Mouse (Mus musculus) kidney, adult 18-20 months (tissue): ENCODE data around the gene Plekhm1.
"Not testable (repeated sequence)": the region's sequence is repeated elsewhere in the genome, so short reads cannot be mapped to it uniquely, and the experiment has no call there.

Experiments used
- DNase-seq: peaks from one replicate; pipeline ENCODE4 v3.0.0; 2021

Plekhm1 gene

DNA sequence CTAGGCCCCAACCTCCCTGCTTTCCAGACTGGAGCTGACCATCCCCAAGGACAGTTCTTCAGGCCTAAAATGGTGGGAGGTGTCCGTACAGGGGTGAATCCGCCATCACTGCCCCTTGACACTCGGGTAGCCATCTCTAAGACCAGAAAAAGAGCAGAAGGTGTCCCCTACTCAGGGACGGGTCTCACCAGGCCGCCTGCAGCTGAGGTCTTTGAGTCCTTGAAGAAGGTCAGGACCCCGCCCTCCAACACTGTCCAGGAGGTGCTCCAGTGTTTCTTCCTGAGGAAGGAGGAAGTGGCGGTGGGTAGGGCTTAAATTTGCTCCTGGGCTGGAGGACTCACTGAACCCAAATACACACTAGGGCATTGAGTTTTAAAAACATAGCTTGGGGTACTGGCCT, 74.4 kb downstream of the Plekhm1 start:
- no peak for DNase-seq

DNA sequence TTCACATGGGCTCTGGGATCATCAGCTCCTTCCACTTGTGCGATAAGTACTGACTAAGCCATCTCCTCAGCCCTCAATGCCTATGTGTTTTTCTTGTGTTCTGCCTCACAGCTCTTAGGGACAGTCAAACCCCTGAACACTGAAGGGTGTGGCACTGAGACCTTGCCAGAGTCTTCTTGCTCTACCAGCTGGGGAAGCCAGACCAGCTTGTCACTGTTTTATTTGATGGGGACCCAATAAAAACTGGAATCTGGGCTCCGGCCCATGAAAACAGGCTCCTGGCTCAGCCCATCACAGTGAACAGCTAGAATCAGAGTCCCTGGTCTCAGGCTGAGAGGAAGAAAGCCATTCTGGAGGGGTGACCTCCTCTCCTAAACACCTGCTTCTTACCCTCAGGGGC, 75.3 kb downstream of the Plekhm1 start:
- DNase-seq = no peak

DNA sequence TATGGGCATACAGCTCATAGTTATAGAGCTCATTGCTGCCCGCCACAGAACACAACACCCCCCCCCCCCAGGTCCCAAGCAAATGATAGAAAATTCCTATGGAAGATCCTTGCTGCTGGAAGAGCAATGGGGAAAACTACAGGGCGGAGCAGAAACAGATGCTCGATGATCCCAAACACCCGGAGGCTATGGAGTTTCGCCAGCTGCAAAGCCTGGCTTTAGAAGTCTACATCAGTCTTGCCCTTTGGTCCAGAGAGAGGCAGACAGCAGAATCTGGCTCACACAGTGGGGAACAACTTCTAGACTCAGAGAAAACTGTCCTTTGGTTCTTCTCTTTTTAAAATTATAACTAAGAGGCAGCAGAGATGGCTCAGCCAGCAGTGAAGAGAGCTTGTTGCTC, 76.9 kb downstream of the Plekhm1 start:
- DNase-seq = peak; percentile 58

DNA sequence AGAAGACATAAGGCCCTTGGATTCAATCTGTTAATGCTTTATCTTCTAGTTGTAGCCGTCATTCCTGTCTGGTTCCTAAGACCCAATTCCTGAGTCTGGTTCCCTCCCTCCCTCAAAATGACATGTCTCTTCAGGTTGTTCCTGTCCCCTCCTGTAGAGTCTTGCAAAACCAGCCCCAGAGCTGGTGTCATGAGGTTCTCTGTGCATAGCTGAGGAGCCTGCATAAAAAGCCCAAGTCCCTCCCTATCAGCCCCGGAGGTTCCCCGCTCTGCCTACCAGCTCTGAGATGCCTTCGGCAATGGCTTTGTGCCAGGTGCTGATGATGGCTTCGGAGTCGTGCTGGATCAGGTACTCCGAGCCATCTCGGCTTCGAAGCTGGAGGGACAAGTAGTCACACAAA, 77.6 kb downstream of the Plekhm1 start:
- DNase-seq = no peak

DNA sequence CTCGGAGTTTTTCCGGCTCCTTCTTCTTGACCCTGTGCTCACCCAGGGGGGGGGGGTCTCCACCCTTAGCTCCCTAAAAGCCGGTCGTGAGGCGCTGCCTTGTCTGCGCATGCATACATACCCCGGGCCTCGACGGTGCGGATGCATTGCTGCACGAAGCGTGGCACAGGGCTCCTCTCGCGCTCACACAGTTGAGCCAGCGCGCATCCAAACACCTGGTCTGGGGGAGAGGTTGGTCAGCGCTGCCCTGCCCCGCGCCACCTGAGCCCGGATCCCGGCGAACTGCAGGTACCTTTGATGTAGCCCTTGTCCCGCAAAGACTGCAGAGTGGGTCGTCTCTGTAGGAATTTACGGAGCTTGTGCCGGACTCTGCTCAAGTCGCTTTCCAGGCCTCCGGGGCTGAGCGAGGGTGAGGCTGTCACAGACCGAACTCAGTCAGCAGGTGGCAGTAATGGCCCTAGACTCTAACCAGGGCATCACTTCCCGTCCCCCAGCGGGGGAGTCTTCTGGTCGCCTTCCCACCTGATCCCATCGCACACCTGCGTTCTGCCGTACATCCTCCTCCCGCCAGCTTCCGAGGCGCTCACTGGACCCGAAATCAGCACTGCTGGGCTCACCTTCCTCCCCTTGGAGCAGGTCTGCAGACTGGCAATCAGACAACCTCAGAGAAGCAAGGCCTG, 78.6 kb downstream of the Plekhm1 start:
- peak; percentile 57 for DNase-seq

DNA sequence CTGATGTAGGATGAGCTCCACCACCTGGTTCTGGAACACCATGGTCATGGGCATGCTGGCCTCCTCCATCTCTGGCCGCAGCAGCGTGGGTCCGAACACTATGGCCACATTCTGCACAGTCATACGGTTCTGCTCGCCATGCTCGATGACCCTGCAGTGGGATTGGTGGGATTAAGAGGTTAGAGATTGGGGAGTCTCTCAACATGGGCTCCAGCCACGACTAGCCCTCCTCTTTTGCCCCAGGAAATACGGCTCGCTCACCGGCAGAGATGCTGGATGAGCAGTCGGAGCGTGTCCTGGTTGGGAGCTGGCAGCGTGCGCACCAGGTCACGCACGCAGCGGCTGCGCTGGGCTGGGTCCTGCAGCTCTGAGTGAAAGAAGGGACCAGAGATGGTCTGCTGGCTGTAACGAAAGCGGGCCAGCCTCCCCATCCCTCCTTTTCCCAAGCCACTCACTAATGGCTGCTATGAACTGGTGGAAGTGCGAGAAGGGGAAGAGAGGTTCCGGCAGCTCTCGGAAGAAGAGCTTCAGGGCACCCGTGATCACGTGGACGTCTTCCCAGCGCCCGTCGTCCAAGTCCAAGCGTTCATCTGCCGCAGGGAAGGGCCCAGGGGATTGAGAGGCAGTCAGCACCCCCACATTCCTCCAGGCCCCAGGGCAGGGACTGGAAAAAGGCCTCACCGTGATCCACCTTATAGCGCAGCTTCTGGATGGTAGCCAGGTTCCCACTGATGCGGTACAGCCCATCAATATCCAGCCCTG, 79.4 kb downstream of the Plekhm1 start:
- no peak for DNase-seq

DNA sequence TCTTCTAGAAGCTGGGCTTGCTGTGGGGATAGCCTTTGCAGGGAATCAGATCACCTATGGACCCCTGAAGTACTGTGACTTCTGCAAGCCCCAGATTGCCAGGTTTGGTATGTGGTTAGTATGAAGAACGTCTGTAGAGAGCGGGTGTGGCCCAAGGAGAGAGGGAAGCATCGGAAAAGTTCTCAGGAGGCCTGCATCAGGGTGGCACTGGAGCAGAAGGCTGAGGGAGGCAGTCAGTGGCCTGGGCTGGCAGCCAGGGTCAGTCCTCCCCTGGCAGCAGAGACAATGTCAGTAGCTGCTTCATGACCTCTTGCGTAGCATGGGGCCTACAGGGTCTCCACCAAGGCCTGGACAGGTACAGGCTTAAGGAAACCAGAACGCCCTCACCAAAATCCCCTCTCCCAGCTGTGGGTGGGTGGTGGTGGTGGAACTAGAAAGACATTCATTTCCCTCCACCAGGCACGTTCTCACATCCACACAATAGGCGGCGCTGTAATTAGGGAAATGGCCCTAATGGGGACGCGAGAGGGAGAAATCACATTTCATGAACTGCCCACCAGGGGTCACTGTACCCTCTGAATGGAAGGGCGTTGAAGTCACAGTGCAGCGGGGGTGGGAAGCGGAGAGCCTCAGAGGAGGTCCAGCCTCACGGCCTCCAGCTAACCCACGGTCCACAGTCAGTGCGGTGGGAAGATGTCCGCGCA, 80.1 kb downstream of the Plekhm1 start:
- DNase-seq = peak; percentile 81

DNA sequence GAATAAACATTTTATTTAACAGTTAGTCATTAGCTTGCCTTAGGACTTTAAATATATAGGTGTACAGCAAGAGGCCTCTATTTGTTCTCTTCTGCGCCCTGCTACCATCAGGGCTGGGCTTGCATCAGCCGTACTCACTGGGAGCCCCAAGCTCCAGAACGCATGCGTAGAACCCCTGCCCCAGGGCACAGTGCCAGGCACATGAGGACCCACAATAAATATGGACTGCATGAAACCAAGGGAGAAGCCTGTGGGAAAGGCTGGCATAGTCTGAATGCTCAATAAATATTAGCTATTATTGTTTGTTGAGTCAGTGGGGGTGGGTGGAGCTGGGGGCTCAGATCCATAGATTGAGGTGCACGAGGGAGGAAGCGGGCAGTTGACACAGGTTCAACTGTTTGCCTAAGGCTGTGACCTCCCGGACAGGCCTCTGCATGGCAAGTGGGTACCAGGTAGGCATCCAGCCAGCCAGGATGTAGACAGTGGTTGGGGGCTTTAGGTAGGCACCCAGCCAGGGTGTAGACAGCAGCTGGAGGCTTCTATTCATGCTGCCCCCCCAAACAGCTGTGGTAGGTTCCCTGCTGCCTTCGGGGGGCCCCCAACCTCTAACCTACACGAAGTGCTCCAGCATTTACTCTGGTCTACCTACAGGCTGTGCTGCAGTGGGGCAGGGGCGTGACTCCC, 80.8 kb downstream of the Plekhm1 start:
- no peak for DNase-seq

DNA sequence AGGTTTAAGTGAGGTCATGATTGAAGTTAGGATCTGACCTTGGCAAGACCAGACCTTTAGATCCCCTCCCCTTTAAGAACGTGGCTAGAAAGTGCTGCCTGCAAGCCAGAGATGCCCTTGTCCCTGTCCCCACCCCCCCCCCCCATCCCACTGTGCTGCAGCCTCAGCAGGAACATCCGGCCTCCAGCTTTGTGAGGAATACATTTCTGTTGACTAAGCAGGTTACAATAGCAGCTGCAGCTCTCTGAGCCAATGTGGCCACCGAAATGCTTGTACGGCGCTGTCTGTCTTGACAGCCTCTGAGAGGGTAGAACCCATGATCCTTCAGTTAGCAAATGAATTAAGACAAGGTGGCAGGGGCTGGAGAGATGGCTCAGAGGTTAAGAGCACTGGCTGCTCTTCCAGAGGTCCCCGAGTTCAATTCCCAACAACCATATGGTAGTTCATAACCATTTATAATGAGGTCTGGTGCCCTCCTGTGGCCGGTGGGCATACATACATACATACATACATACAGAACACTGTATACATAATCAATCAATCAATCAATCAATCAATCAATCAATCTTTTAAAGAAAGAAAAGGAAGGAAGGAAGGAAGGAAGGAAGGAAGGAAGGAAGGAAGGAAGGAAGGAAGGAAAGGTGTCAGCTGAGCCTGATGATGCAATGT, 81.7 kb downstream of the Plekhm1 start:
- no peak for DNase-seq

DNA sequence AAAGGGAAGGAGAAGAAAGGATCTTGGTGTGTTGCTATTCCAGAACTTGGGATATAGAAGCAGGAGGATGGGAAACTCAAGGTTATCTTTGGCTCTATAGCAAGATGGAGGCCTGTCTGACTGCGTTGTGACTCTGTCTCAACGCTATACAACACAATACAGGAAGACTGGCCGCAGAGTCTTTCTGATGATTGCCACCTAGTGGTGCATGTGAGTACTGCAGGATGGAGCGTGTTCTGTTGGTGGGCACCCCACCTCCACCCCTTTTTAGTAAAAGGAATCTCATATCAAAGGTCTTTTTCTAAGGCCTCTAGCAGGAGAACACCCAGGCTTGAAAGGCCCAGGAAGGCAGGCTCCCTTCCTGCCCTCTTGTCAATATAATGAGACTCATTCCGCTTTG, 85.5 kb downstream of the Plekhm1 start:
- DNase-seq = peak; percentile 84

DNA sequence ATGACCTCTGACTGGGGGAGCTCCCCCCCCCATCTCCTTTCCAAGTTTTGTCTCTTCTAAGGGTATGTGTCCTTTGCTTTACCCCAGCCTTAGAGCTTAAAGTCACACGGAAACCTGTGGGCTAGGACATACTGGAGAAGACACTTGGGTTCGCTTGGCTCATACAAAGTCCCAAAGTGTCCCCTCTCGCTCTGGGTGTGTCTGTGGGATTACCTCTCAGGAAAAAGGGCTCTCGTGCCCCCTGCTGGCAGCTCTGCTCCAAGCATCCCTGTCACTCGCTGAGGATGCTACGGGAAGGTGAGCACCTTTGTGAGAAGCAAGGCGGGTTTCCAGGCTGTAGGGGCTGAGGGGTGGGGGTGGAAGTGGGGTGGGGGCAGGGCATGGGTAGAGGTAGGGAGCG, 87.3 kb downstream of the Plekhm1 start:
- peak; percentile 75 for DNase-seq

DNA sequence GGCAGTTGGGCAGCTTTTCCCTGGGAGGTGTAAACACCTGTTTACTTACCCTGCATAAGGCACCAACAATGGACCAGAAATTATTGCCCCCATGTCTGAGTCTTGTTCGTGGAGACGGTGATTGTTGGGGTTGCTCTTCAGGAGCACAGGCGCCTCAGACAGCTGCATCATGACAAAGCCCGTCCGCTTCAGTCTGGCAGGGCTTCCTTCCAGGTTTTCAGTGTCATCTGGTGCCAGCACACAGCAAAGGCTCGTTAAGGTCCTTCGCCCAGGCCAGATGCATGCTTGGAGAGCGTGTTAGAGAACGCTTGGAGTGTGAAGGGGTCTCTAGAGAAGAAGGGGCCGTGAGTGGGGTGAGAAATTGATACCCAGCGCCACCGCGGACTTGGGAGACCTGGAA, 87.8 kb downstream of the Plekhm1 start:
- no peak for DNase-seq

DNA sequence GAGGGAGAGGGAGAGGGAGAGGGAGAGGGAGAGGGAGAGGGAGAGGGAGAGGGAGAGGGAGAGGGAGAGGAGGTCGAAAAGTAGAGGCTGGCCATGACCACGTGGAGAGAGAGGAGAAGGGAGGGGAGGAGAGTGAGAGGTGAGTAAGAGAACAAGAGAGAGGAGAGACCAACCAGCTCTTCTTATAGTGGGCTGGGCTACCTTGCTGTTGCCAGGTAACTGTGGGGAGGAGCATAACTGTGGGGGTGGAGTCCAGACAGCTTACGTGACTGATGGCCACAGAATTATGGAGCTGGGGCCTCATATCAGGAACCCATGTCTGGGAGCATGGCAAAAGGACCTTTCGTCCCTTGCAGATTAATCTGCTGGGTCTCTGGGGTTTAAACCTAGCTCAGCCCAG, 89.7 kb downstream of the Plekhm1 start:
- DNase-seq = not testable (repeated sequence)

DNA sequence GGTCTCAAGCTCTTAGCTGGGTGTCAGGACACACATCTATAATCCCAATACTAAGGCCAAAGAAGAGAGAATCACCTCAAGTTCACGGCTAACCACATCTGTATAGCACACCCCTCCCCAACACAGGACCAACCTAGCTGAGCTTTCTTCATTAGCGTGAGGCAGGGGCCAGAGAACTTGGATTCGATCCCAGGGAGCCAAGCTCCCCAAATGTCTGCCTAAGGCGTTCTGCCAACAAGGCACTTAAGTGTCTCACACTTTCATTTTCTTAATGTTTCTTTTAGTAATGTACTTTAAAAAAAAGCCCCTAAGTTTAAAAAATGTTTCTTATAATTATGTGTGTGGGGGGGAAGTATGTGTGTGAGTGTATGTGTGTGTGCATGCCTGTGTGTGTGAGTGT, 91.8 kb downstream of the Plekhm1 start:
- no peak for DNase-seq

DNA sequence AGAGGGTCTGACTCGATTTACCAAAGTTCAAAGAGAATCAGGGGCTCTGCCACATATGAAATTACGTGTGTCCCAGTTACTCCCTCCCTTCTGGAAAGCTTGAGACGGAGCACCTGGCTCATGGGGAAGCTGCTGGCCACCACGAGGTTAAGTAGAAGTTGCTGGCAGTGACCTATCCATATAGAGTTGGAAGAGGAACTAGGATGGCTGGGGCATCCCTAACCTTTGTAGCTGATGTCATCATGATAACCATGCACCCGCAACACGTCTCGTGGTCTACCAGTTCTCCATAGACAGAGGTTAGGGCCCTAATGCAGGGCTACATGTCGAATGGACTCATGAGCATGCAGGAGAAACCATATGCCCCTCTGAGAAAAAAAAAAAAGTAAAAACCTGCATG, 92.3 kb downstream of the Plekhm1 start:
- DNase-seq = no peak

DNA sequence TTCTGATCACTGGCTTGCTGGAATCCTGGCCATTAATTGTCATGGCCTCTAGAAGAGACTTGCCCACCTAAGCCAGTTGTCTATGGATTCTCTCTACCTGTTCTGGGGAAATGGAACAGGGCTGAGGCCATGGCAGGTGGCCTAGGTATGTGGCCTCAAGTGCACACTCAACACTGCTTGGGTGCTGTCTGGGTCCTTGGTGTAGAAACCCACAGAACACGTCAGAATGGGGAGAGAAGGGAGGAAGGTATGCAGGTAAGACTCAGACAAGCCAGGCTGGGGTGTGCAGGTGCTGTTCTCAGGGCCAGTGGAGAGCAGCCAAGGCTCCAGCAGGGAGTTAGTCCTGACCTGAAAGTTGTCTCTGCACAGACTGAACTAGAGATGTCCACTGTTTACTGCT, 94.4 kb downstream of the Plekhm1 start:
- no peak for DNase-seq

DNA sequence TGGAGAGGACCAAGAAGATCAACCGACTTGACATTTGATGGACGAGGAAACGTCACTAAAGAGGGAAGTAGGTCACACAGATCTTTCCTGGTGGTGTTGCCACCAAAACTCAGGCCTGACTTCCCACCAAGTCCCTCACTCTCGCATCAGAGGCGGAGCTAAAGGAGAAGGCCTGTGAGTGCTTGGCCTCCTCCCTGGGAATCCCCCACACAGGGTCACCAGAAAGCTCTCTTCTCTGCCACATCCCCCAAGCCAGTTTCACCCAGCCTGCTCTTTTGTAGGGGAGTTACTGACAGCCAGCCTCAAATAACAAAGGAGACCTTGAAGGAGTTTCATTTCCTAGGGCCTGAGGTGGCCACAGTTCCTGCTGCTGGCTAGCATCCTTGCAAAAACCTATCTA, 97.1 kb downstream of the Plekhm1 start:
- DNase-seq = no peak

DNA sequence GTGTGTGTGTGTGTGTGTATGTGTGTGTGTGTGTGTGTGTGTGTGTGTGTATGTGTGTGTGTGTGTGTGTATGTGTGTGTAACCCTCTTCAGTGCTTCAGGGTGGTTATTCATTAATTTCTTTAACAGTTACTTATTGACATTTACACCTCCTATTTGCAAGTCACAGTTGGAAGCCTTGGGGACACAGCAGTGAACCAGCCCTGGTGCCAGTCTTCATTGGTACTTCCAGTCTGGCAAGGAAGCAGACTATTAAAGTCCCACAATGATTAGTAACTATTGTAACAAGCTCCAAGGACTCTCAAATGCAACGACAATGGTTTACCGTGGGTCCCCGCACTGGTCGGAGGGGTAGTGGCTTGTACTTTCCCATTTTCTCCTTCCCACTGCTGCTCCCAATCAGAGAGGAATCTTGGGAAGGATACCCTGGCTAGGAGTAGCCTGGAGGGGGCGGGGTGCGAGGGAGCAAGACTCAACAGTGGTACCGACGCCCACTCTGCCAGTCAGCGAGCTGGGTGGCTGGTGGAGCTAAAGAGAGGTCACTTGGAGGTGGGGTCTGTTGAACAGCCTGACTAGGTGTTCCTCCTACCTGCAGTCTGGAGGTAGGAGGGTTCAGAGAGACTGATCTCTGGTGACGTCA, 97.6 kb downstream of the Plekhm1 start:
- DNase-seq = peak; percentile 47
